Mouse (Mus musculus) ES-E14 (cell line): Measurements from ENCODE around the gene Figla.

Source experiments
- CHD2 ChIP-seq: IDR thresholded peaks from 2 replicates; pipeline ENCODE4 v1.6.1; 2014; ENCODE audit warnings: mild to moderate bottlenecking, low read depth, low read length, inconsistent platforms
- HCFC1 ChIP-seq: IDR thresholded peaks from 2 replicates; pipeline ENCODE4 v1.6.1; 2012; ENCODE audit warnings: low read length, inconsistent platforms, borderline replicate concordance; ENCODE audit not compliant: insufficient read depth
- ZC3H11A ChIP-seq: IDR thresholded peaks from 2 replicates; pipeline ENCODE4 v1.6.1; 2012; ENCODE audit warnings: low read depth, mild to moderate bottlenecking, inconsistent platforms, low read length, borderline replicate concordance
- ZNF384 ChIP-seq: IDR thresholded peaks from 2 replicates; pipeline ENCODE4 v1.6.1; 2012; ENCODE audit warnings: low read depth, low read length, inconsistent platforms

- no peak for TF ChIP-seq ZNF384
- no peak for TF ChIP-seq CHD2
- TF ChIP-seq ZC3H11A: no peak
- no peak for TF ChIP-seq HCFC1
Observed at GRCm38 (mm10) chr6:86069856-86070255, 53.9 kb downstream of the Figla start.
